Mouse (Mus musculus) embryonic facial prominence, embryonic 10.5 days (tissue): Measurements from ENCODE around the gene Car2. TPM values are rescaled to one million over a fixed set of nuclear protein-coding genes. Genes with fewer than 3 reads are reported as not detected.

ENCODE experiments used
- DNase-seq: peaks from one replicate; pipeline ENCODE4 v3.0.0-alpha.2; 2017; ENCODE audit warnings: low spot score
- H3K27ac ChIP-seq: fragments of 300-500 bp; sonication (generic); replicated peaks from 2 replicates; pipeline ENCODE4 v1.5.1; 2016; ENCODE audit warnings: mild to moderate bottlenecking
- H3K27me3 ChIP-seq: fragments of 300-500 bp; sonication (generic); replicated peaks from 2 replicates; pipeline ENCODE4 v1.6.1; 2016; ENCODE audit warnings: low read depth, mild to moderate bottlenecking; ENCODE audit not compliant: poor library complexity, severe bottlenecking
- H3K36me3 ChIP-seq: fragments of 300-500 bp; sonication (generic); replicated peaks from 2 replicates; pipeline ENCODE4 v1.6.1; 2016; ENCODE audit warnings: mild to moderate bottlenecking, moderate library complexity
- H3K4me1 ChIP-seq: fragments of 300-500 bp; sonication (generic); 2 replicates; pipeline ENCODE4 v1.6.1; 2016
- H3K4me3 ChIP-seq: fragments of 300-500 bp; sonication (generic); 2 replicates; pipeline ENCODE4 v1.5.1; 2016; ENCODE audit warnings: mild to moderate bottlenecking, moderate library complexity
- H3K9me3 ChIP-seq: fragments of 300-500 bp; sonication (generic); 2 replicates; pipeline ENCODE4 v1.6.1; 2016; ENCODE audit warnings: mild to moderate bottlenecking
- WGBS: fragments of 180-500 bp; shearing (Covaris S2); methylation state at CpG from one replicate; pipeline ENCODE4 v1.1.7; 2016; 5-methylcytosine and 5-hydroxymethylcytosine counted together
- polyA plus RNA-seq: library from polyadenylated mRNA; unstranded; fragments of >200 nt; fragmentation: Nextera tagmentation; extraction: Ambion mirVana; gene quantifications from 2 replicates; pipeline ENCODE4 v1.2.1, GENCODE M21; 2016

Car2 gene
- polyA plus RNA-seq, 1 experiment from 2014 or later = 77.4 TPM

- Histone ChIP-seq H3K9me3 (no peaks in the 10 kb centered on the region), H3K36me3 (no peaks in the 10 kb centered on the region), H3K4me1 (0 out of 2 replicates have a peak, but pooled peaks cover 3% of the 10 kb centered on the region), H3K27ac (no peak overlapping the region), H3K27me3 (no peaks in the 10 kb centered on the region), H3K4me3 (no peak overlapping the region)
- DNase-seq = no peak
- WGBS = 87% methylated on average over 3 of the region's 3 CpGs
These were observed 18.1 kb downstream of the Car2 start for GRCm38 (mm10) chr3:14904165-14904564.

- Histone ChIP-seq H3K27ac (no peak overlapping the region), H3K4me1 (no peaks in the 10 kb centered on the region), H3K9me3 (no peaks in the 10 kb centered on the region), H3K27me3 (no peaks in the 10 kb centered on the region), H3K36me3 (no peaks in the 10 kb centered on the region), H3K4me3 (no peak overlapping the region)
- no peak for DNase-seq
- WGBS = 23% methylated on average over 1 of the region's 1 CpGs
These were observed 21.2 kb downstream of the Car2 start for GRCm38 (mm10) chr3:14907271-14907670.

DNA sequence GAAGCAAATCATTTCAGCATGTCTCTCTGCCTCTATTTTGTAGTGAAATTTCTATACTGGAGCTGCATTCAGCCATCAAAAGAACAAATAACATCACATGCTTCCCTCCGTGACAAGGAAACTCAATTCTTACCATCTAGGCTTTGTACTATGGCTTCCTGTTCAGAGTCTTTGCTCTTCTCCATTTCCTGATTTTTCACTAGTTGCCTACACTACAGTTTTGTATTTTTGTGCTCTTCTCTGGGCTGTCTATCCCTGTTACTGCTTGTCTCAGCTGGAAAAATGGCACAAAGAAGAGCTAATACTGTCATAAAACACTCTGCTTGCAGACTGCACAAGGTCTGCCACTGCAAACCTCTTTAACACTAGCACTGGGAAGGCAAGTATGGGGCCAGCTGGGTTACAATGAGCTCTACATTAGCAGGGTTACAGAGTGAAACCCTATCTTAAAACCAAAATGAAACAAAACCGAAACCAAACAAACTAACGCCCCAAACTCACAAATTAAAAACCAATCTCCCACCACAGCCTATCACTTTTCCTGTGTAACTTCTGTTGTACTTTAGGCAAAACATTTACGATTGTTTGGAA, 26.0 kb downstream of the Car2 start:
- WGBS = 84% methylated on average over 4 of the region's 4 CpGs
- H3K4me1 ChIP-seq = no peaks in the 10 kb centered on the region
- no peak overlapping the region for H3K27ac ChIP-seq
- no peaks in the 10 kb centered on the region for H3K9me3 ChIP-seq
- H3K4me3 ChIP-seq = no peak overlapping the region
- no peaks in the 10 kb centered on the region for H3K27me3 ChIP-seq
- H3K36me3 ChIP-seq = no peaks in the 10 kb centered on the region
- no peak for DNase-seq

DNA sequence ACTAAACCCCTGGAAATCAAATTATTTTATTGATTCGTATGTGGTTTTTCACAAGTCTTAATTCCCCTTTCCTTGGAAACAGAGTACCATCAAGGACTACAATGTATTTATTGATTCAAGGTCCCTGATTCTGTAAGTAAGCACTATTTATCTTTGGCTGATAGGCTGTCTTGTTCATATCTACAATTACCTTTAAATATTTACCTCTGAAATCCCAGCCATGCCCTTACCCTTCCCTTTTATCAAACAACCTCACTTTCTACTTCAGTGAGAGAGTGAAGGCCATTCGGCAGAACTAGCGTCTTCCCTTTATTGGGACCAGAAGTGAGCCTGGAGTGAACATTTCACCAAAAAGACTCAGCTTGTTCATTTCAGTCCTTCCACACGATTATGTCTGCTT, 27.7 kb downstream of the Car2 start:
- DNase-seq = no peak
- no peaks in the 10 kb centered on the region for H3K9me3 ChIP-seq
- H3K4me3 ChIP-seq = no peak overlapping the region
- no peaks in the 10 kb centered on the region for H3K4me1 ChIP-seq
- WGBS = 88% methylated on average over 4 of the region's 4 CpGs
- no peaks in the 10 kb centered on the region for H3K36me3 ChIP-seq
- no peak overlapping the region for H3K27ac ChIP-seq
- no peaks in the 10 kb centered on the region for H3K27me3 ChIP-seq

- Histone ChIP-seq H3K4me3 (no peak overlapping the region), H3K4me1 (no peaks in the 10 kb centered on the region), H3K36me3 (no peaks in the 10 kb centered on the region), H3K27ac (no peak overlapping the region), H3K9me3 (no peaks in the 10 kb centered on the region), H3K27me3 (no peaks in the 10 kb centered on the region)
- 92% methylated on average over 2 of the region's 2 CpGs for WGBS
- DNase-seq = no peak
These were observed 29.3 kb downstream of the Car2 start for GRCm38 (mm10) chr3:14915355-14915754.

GRCm38 (mm10) chr3:14917261-14917660, 31.2 kb downstream of the Car2 start:
- no peak overlapping the region for H3K4me3 ChIP-seq
- H3K27me3 ChIP-seq = no peaks in the 10 kb centered on the region
- H3K9me3 ChIP-seq = no peaks in the 10 kb centered on the region
- no peaks in the 10 kb centered on the region for H3K4me1 ChIP-seq
- DNase-seq = no peak
- H3K27ac ChIP-seq = no peak overlapping the region
- WGBS = 76% methylated on average over 2 of the region's 2 CpGs
- no peaks in the 10 kb centered on the region for H3K36me3 ChIP-seq

- DNase-seq = no peak
- no peak overlapping the region for H3K4me3 ChIP-seq
- H3K9me3 ChIP-seq = no peaks in the 10 kb centered on the region
- H3K27ac ChIP-seq = no peak overlapping the region
- H3K36me3 ChIP-seq = no peaks in the 10 kb centered on the region
- H3K27me3 ChIP-seq = no peaks in the 10 kb centered on the region
- H3K4me1 ChIP-seq = no peaks in the 10 kb centered on the region
- whole genome bisulfite sequencing = 76% methylated on average over 3 of the region's 3 CpGs
These were observed 58.6 kb downstream of the Car2 start for GRCm38 (mm10) chr3:14944706-14945105.

- Histone ChIP-seq H3K9me3 (no peaks in the 10 kb centered on the region), H3K36me3 (no peaks in the 10 kb centered on the region), H3K4me3 (no peak overlapping the region), H3K27me3 (no peaks in the 10 kb centered on the region), H3K27ac (no peak overlapping the region), H3K4me1 (no peaks in the 10 kb centered on the region)
- no peak for DNase-seq
- 62% methylated on average over 2 of the region's 2 CpGs for WGBS
These were observed 59.6 kb downstream of the Car2 start for GRCm38 (mm10) chr3:14945627-14946026.

DNA sequence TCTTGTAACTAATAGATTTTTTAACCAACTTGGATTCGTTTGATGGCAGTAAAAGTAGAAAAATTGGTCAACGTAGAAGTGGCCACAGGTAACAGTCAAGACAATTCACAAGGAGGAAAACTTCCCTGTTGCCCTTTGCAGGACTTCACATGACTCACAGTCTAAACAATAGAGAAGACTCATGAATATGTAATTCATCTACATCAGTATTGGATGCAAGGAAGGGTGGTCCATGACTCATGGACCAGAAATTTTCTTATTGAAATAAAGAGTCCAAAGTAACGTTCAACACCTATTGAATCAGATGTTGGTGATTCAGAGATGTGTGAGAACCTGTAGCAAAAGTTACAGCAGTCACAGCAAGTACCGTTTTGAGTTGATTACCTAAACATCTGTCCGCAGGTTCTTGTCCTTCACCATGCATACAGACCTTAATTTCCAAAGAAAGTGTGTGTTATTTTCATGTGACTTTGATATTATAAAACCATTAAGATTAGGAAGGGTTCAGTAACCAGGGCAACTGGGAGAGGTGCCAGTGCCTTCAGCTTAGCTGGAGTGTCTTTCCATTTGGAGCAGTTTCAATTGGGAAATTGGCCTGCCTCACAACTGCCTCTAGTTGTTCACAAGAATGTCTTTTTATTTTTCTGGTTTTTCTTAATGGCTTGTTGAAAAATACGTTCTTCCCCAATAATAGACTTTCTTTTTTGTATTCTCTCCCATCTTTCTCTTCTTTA, 62.2 kb downstream of the Car2 start:
- Histone ChIP-seq H3K4me3 (no peak overlapping the region), H3K27ac (no peak overlapping the region), H3K9me3 (no peaks in the 10 kb centered on the region), H3K4me1 (no peaks in the 10 kb centered on the region), H3K36me3 (no peaks in the 10 kb centered on the region), H3K27me3 (no peaks in the 10 kb centered on the region)
- no peak for DNase-seq
- WGBS = 89% methylated on average over 6 of the region's 6 CpGs

DNA sequence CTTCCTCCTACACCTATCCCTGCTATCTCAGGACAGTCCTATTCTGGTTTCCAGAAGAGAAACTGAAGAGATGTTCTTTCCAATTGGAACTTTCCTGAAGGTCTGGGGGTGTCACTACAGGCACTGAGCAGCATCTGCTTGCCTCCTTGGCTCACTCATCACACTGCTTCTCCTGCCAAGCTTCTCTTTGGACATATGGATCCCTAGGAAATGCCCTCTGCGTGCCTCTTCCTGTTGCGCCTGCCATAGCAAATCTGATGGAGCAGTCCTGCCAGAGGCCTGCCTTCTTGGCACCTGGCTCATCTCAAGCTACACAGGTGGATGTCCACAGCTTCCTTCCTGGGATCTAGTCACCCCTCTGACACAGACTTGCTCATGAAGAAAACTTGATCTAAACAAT, 64.0 kb downstream of the Car2 start:
- 92% methylated on average over 2 of the region's 2 CpGs for WGBS
- Histone ChIP-seq H3K4me1 (no peaks in the 10 kb centered on the region), H3K27ac (no peak overlapping the region), H3K27me3 (no peaks in the 10 kb centered on the region), H3K9me3 (no peaks in the 10 kb centered on the region), H3K4me3 (no peak overlapping the region), H3K36me3 (no peaks in the 10 kb centered on the region)
- no peak for DNase-seq

Other genes starting within 250 kb of the Car2 start
- gene Car13, start 244.5 kb upstream of the Car2 start, polyA plus RNA-seq = 3.5 and 4.1 TPM in 2 replicates
- gene Car1, start 77.9 kb upstream of the Car2 start, polyA plus RNA-seq = 0.15 and 0.16 TPM in 2 replicates
- 1.7 and 2.0 TPM in 2 replicates for gene Car3, start 22.8 kb upstream of the Car2 start, polyA plus RNA-seq